20 mouse cellular contexts compared by ENCODE assay signal in genomic region chr3:92978484-92978883, GRCm38 (mm10). TPM values are rescaled to one million over a fixed set of nuclear protein-coding genes. Genes with fewer than 3 reads are reported as not detected.
"Had no signal": no experiment of that assay in that cellular context is flagged by ENCODE, and none has a peak within 500 bp of the region (broad histone marks: within the 10 kb centered on the region; RNA-seq: fewer than 3 reads in every experiment).

No protein-coding gene starts in this region.

- H3K27me3 ChIP-seq: midbrain, embryonic 12.5 days; neural tube, embryonic 12.5 days had no signal

- H3K4me1 ChIP-seq: midbrain, embryonic 10.5 days; midbrain, embryonic 12.5 days; neural tube, embryonic 12.5 days had no signal

- H3K36me3 ChIP-seq: midbrain, embryonic 10.5 days; midbrain, embryonic 12.5 days; neural tube, embryonic 12.5 days had no signal

- DNase-seq: lung, adult 18-20 months; lung, embryonic 14.5 days; lung, postnatal 10 days; lung, postnatal 4 days; midbrain, embryonic 14.5 days; right cerebral cortex, postnatal 14 days; thymus, adult 2 months; thymus, postnatal 25 days; thymus, postnatal 4 days had no signal

- H3K9ac ChIP-seq: lung, embryonic 14.5 days; midbrain, embryonic 12.5 days; neural tube, embryonic 12.5 days had no signal

- H3K4me3 ChIP-seq: midbrain, embryonic 10.5 days; midbrain, embryonic 12.5 days; neural tube, embryonic 12.5 days had no signal

- H3K4me2 ChIP-seq: lung, embryonic 14.5 days; midbrain, embryonic 12.5 days; neural tube, embryonic 12.5 days had no signal

- H3K9me3 ChIP-seq: midbrain, embryonic 10.5 days; midbrain, embryonic 12.5 days; neural tube, embryonic 12.5 days had no signal

- H3K27ac ChIP-seq: midbrain, embryonic 10.5 days; midbrain, embryonic 12.5 days; neural tube, embryonic 12.5 days had no signal

RNA-seq across cellular contexts. Expression of gene Lce3e, which starts 11.6 kb away (rescaled TPM):
- polyA plus RNA-seq: liver, embryonic 16.5 days; lung, embryonic 14.5 days; lung, embryonic 16.5 days; midbrain, embryonic 10.5 days; midbrain, embryonic 12.5 days; midbrain, embryonic 14.5 days; midbrain, postnatal 0 days; neural tube, embryonic 12.5 days; neural tube, embryonic 14.5 days; stomach, embryonic 14.5 days; testis, adult 2 months; urinary bladder, adult 2 months had no signal

RNA-seq across cellular contexts. Expression of gene Lce3f, which starts 13.5 kb away (rescaled TPM):
- polyA plus RNA-seq: liver, embryonic 16.5 days; lung, embryonic 14.5 days; lung, embryonic 16.5 days; midbrain, embryonic 10.5 days; midbrain, embryonic 12.5 days; midbrain, embryonic 14.5 days; midbrain, postnatal 0 days; neural tube, embryonic 12.5 days; neural tube, embryonic 14.5 days; stomach, embryonic 14.5 days; testis, adult 2 months; urinary bladder, adult 2 months had no signal

RNA-seq across cellular contexts. Expression of gene Lce3d, which starts 21.3 kb away (rescaled TPM):
- polyA plus RNA-seq: liver, embryonic 16.5 days; lung, embryonic 14.5 days; lung, embryonic 16.5 days; midbrain, embryonic 10.5 days; midbrain, embryonic 12.5 days; midbrain, embryonic 14.5 days; midbrain, postnatal 0 days; neural tube, embryonic 12.5 days; neural tube, embryonic 14.5 days; stomach, embryonic 14.5 days; stomach, embryonic 16.5 days; testis, adult 2 months; thymus, adult 2 months; urinary bladder, adult 2 months had no signal

RNA-seq across cellular contexts. Expression of gene Lce3c, which starts 34.2 kb away (rescaled TPM):
- polyA plus RNA-seq: liver, embryonic 16.5 days; lung, embryonic 14.5 days; lung, embryonic 16.5 days; midbrain, embryonic 10.5 days; midbrain, embryonic 12.5 days; midbrain, embryonic 14.5 days; midbrain, postnatal 0 days; neural tube, embryonic 12.5 days; neural tube, embryonic 14.5 days; stomach, embryonic 14.5 days; testis, adult 2 months; urinary bladder, adult 2 months had no signal

RNA-seq across cellular contexts. Expression of gene Crct1, which starts 37.0 kb away (rescaled TPM):
- polyA plus RNA-seq: liver, embryonic 16.5 days; lung, embryonic 14.5 days; lung, embryonic 16.5 days; testis, adult 2 months; urinary bladder, adult 2 months had no signal
